Mouse (Mus musculus): ENCODE data around the gene Ccdc169. TPM values are rescaled to one million over a fixed set of nuclear protein-coding genes. Genes with fewer than 3 reads are reported as not detected.
A peak's percentile ranks its signal among the peaks of the same experiment; 100 is the strongest.

Gene Ccdc169
- polyA plus RNA-seq, 1 experiment from 2014 or later = not detected

- no peaks in the 10 kb centered on the region for H3K9me3 ChIP-seq (ENCODE audit: control insufficient read depth, low read length)
- H3K27me3 ChIP-seq (replicated peaks; ENCODE audit: control insufficient read depth, insufficient read depth, low read length) = no peaks in the 10 kb centered on the region
- H3K27ac ChIP-seq (ENCODE audit: low read depth, low read length) = no peak overlapping the region
- H3K36me3 ChIP-seq (ENCODE audit: control insufficient read depth, insufficient read depth, low read length) = no peaks in the 10 kb centered on the region
- no peak overlapping the region for H3K4me2 ChIP-seq
- no peak overlapping the region for H3K9ac ChIP-seq (ENCODE audit: low read depth, low read length)
- ATAC-seq (replicated peaks; ENCODE audit: low FRiP score) (no peak), DNase-seq (ENCODE audit: low spot score) (no peak)
- WGBS = 74% methylated on average over 2 of the region's 2 CpGs
- H3K4me3 ChIP-seq (ENCODE audit: low read depth, low read length) = no peak overlapping the region
- no peaks in the 10 kb centered on the region for H3K4me1 ChIP-seq (replicated peaks; ENCODE audit: control insufficient read depth, insufficient read depth, low read length)
These were observed 39.1 kb upstream of the Ccdc169 start for GRCm38 (mm10) chr3:55098014-55098413.

- Histone ChIP-seq H3K4me1 (replicated peaks; ENCODE audit: control insufficient read depth, insufficient read depth, low read length) (no peaks in the 10 kb centered on the region), H3K36me3 (ENCODE audit: control insufficient read depth, insufficient read depth, low read length) (no peaks in the 10 kb centered on the region), H3K27me3 (replicated peaks; ENCODE audit: control insufficient read depth, insufficient read depth, low read length) (no peaks in the 10 kb centered on the region), H3K27ac (ENCODE audit: low read depth, low read length) (no peak overlapping the region), H3K9me3 (ENCODE audit: control insufficient read depth, low read length) (no peaks in the 10 kb centered on the region), H3K4me3 (ENCODE audit: low read depth, low read length) (no peak overlapping the region), H3K9ac (ENCODE audit: low read depth, low read length) (no peak overlapping the region), H3K4me2 (no peak overlapping the region)
- DNase-seq (ENCODE audit: low spot score) = no peak
- 75% methylated on average over 11 of the region's 11 CpGs for WGBS
- no peak for ATAC-seq (replicated peaks; ENCODE audit: low FRiP score)
These were observed 38.1 kb upstream of the Ccdc169 start for GRCm38 (mm10) chr3:55098990-55099389.

GRCm38 (mm10) chr3:55101092-55101491 lies 36.0 kb upstream of the Ccdc169 start:
- Histone ChIP-seq H3K4me1 (replicated peaks; ENCODE audit: control insufficient read depth, insufficient read depth, low read length) (no peaks in the 10 kb centered on the region), H3K4me3 (ENCODE audit: low read depth, low read length) (no peak overlapping the region), H3K36me3 (ENCODE audit: control insufficient read depth, insufficient read depth, low read length) (no peaks in the 10 kb centered on the region), H3K27ac (ENCODE audit: low read depth, low read length) (no peak overlapping the region), H3K27me3 (replicated peaks; ENCODE audit: control insufficient read depth, insufficient read depth, low read length) (no peaks in the 10 kb centered on the region), H3K4me2 (no peak overlapping the region), H3K9me3 (ENCODE audit: control insufficient read depth, low read length) (no peaks in the 10 kb centered on the region), H3K9ac (ENCODE audit: low read depth, low read length) (no peak overlapping the region)
- ATAC-seq (replicated peaks; ENCODE audit: low FRiP score) (no peak), DNase-seq (ENCODE audit: low spot score) (no peak)

- Histone ChIP-seq H3K4me1 (replicated peaks; ENCODE audit: control insufficient read depth, insufficient read depth, low read length) (no peaks in the 10 kb centered on the region), H3K9ac (ENCODE audit: low read depth, low read length) (no peak overlapping the region), H3K27ac (ENCODE audit: low read depth, low read length) (no peak overlapping the region), H3K9me3 (ENCODE audit: control insufficient read depth, low read length) (no peaks in the 10 kb centered on the region), H3K27me3 (replicated peaks; ENCODE audit: control insufficient read depth, insufficient read depth, low read length) (no peaks in the 10 kb centered on the region), H3K4me2 (no peak overlapping the region), H3K36me3 (ENCODE audit: control insufficient read depth, insufficient read depth, low read length) (no peaks in the 10 kb centered on the region), H3K4me3 (ENCODE audit: low read depth, low read length) (no peak overlapping the region)
- WGBS = 74% methylated on average over 14 of the region's 14 CpGs
- ATAC-seq (replicated peaks; ENCODE audit: low FRiP score) (no peak), DNase-seq (ENCODE audit: low spot score) (no peak)
These were observed 31.6 kb upstream of the Ccdc169 start for GRCm38 (mm10) chr3:55105372-55106023.

GRCm38 (mm10) chr3:55106051-55106450 lies 31.1 kb upstream of the Ccdc169 start:
- no peak for DNase-seq (ENCODE audit: low spot score)
- no peaks in the 10 kb centered on the region for H3K4me1 ChIP-seq (replicated peaks; ENCODE audit: control insufficient read depth, insufficient read depth, low read length)
- H3K4me3 ChIP-seq (ENCODE audit: low read depth, low read length) = no peak overlapping the region
- WGBS = 90% methylated on average over 17 of the region's 17 CpGs
- no peaks in the 10 kb centered on the region for H3K36me3 ChIP-seq (ENCODE audit: control insufficient read depth, insufficient read depth, low read length)
- no peaks in the 10 kb centered on the region for H3K27me3 ChIP-seq (replicated peaks; ENCODE audit: control insufficient read depth, insufficient read depth, low read length)
- H3K9me3 ChIP-seq (ENCODE audit: control insufficient read depth, low read length) = no peaks in the 10 kb centered on the region
- no peak overlapping the region for H3K9ac ChIP-seq (ENCODE audit: low read depth, low read length)
- H3K27ac ChIP-seq (ENCODE audit: low read depth, low read length) = no peak overlapping the region
- ATAC-seq (replicated peaks; ENCODE audit: low FRiP score) = no peak
- H3K4me2 ChIP-seq = no peak overlapping the region

- ATAC-seq (replicated peaks; ENCODE audit: low FRiP score) (no peak), DNase-seq (ENCODE audit: low spot score) (no peak)
- Histone ChIP-seq H3K9ac (ENCODE audit: low read depth, low read length) (no peak overlapping the region), H3K4me1 (replicated peaks; ENCODE audit: control insufficient read depth, insufficient read depth, low read length) (peaks cover 9% of the 10 kb centered on the region), H3K9me3 (ENCODE audit: control insufficient read depth, low read length) (no peaks in the 10 kb centered on the region), H3K4me2 (no peak overlapping the region), H3K4me3 (ENCODE audit: low read depth, low read length) (no peak overlapping the region), H3K36me3 (ENCODE audit: control insufficient read depth, insufficient read depth, low read length) (no peaks in the 10 kb centered on the region), H3K27me3 (replicated peaks; ENCODE audit: control insufficient read depth, insufficient read depth, low read length) (no peaks in the 10 kb centered on the region), H3K27ac (ENCODE audit: low read depth, low read length) (no peak overlapping the region)
- WGBS = 86% methylated on average over 4 of the region's 4 CpGs
These were observed 28.0 kb upstream of the Ccdc169 start for GRCm38 (mm10) chr3:55109097-55109496.

GRCm38 (mm10) chr3:55111935-55112709 lies 25.0 kb upstream of the Ccdc169 start, which contains the start of gene Spg20:
Gene Spg20 (plus strand): TSS chr3:55112108.
- Histone ChIP-seq H3K9me3 (ENCODE audit: control insufficient read depth, low read length) (no peaks in the 10 kb centered on the region), H3K27me3 (replicated peaks; ENCODE audit: control insufficient read depth, insufficient read depth, low read length) (no peaks in the 10 kb centered on the region), H3K9ac (ENCODE audit: low read depth, low read length) (peak within 1 kb of the TSS; percentile 96), H3K4me3 (ENCODE audit: low read depth, low read length) (peak within 1 kb of the TSS; percentile 83), H3K36me3 (ENCODE audit: control insufficient read depth, insufficient read depth, low read length) (no peaks in the 10 kb centered on the region; the same call in 1 of the 2 replicates), H3K27ac (ENCODE audit: low read depth, low read length) (peak within 1 kb of the TSS; percentile 75), H3K4me2 (peak within 1 kb of the TSS; percentile 66), H3K4me1 (replicated peaks; ENCODE audit: control insufficient read depth, insufficient read depth, low read length) (peaks cover 12% of the 10 kb centered on the region)
- under 1% methylated on average over 55 of the region's 58 CpGs for WGBS
- DNase-seq (ENCODE audit: low spot score) (peak; percentile 91), ATAC-seq (replicated peaks; ENCODE audit: low FRiP score) (peak; percentile 92)

GRCm38 (mm10) chr3:55112710-55113415 lies 24.3 kb upstream of the Ccdc169 start:
- 41% methylated on average over 16 of the region's 16 CpGs for WGBS
- Histone ChIP-seq H3K27me3 (replicated peaks; ENCODE audit: control insufficient read depth, insufficient read depth, low read length) (no peaks in the 10 kb centered on the region), H3K4me2 (peak overlapping the region; percentile 66), H3K4me3 (ENCODE audit: low read depth, low read length) (peak overlapping the region; percentile 83), H3K27ac (ENCODE audit: low read depth, low read length) (no peak overlapping the region), H3K4me1 (replicated peaks; ENCODE audit: control insufficient read depth, insufficient read depth, low read length) (peaks cover 12% of the 10 kb centered on the region), H3K36me3 (ENCODE audit: control insufficient read depth, insufficient read depth, low read length) (peaks cover 7% of the 10 kb centered on the region), H3K9me3 (ENCODE audit: control insufficient read depth, low read length) (no peaks in the 10 kb centered on the region), H3K9ac (ENCODE audit: low read depth, low read length) (peak overlapping the region; percentile 96)
- no peak for ATAC-seq (replicated peaks; ENCODE audit: low FRiP score)
- DNase-seq (ENCODE audit: low spot score) = no peak
